Mouse (Mus musculus): ENCODE results near the gene Lman2.

GRCm38 (mm10) chr13:55368401-55368800 lies 5.8 kb upstream of the Lman2 start:
- TF ChIP-seq CTCF (IDR thresholded peaks at IDR 0.05; ENCODE audit: borderline replicate concordance, insufficient read depth, low read length) = no peak
- TF ChIP-seq POLR2A (IDR thresholded peaks at IDR 0.05; ENCODE audit: low read depth, low read length) = no peak

Data from embryonic fibroblast, embryonic 13.5 days (primary cell).